Mouse (Mus musculus): Measurements from ENCODE around the gene Gfer. TPM values are rescaled to one million over a fixed set of nuclear protein-coding genes. Genes with fewer than 3 reads are reported as not detected.

Gfer gene
- 42.0 and 42.2 TPM in 2 replicates for polyA plus RNA-seq (2015; fragmentation: Nextera tagmentation; extraction: Ambion mirVana)

DNA sequence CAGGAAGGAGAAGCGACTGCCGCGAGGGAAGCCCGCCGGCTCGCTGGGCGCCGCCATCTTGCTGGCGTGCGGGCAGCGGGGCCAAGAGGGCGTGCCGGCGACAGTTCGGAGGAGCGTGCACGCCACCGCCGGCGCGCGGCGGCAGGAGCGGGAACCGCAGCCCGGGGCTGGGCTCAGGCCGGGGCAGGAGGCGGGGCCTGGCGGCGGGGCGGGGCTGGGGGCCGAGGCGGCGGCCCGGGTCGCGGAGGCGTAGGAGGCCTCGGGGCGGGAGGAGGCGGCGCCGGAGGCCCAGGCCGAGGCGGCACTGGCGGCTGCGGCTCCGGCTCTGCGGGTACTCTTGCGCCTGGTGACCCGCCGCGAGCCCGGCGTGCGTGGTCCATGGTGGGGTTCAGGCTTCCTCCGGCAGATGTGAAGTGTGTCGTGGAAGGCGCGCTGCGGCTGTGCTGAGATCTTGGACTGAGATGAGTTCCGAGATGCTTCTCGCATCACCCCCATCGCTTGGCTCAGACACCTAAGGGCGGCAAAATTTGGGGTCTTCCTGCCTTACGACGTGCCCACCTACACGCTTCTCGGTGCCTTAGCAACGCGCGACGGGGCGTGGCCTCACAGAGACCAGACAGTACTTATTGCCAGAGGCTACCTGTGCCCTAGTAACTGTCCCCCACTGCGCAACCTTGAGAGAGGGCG is at the start of gene Gfer, which contains the start of gene Noxo1:
Gene Gfer, minus strand, starts transcription at position 146 of the 687 bp plus-strand sequence.
Gene Noxo1, plus strand, starts transcription at position 224 of the 687 bp plus-strand sequence.
- under 1% methylated on average over 69 of the region's 76 CpGs for WGBS
- H3K4me3 ChIP-seq (ENCODE audit: low read depth, low read length): peak within 1 kb of the TSS; percentile 86
- peak; percentile 61 for TF ChIP-seq CTCF (IDR thresholded peaks at IDR 0.05; ENCODE audit: low read depth)
- H3K4me2 ChIP-seq (replicated peaks; ENCODE audit: low read depth): peak within 1 kb of the TSS; percentile 82
- H3K27me3 ChIP-seq (replicated peaks; ENCODE audit: control insufficient read depth, insufficient read depth, low read length): no peaks in the 10 kb centered on the region
- H3K4me1 ChIP-seq (replicated peaks; ENCODE audit: control insufficient read depth, insufficient read depth, low read length): no peaks in the 10 kb centered on the region; the same call in 1 of the 2 replicates
- H3K9me3 ChIP-seq (ENCODE audit: control insufficient read depth): no peaks in the 10 kb centered on the region
- peak within 1 kb of the TSS; percentile 71 for H3K9ac ChIP-seq (ENCODE audit: low read depth, low read length)
- ATAC-seq: peak; percentile 78
- H3K27ac ChIP-seq (ENCODE audit: low read depth, low read length): peak within 1 kb of the TSS; percentile 91
- peaks cover 26% of the 10 kb centered on the region; the same call in 1 of the 2 replicates for H3K36me3 ChIP-seq (ENCODE audit: control insufficient read depth, insufficient read depth)

GRCm38 (mm10) chr17:24744381-24744780 is 48.4 kb upstream of the Gfer start:
- WGBS: 66% methylated on average over 3 of the region's 3 CpGs
- Histone ChIP-seq H3K27ac (ENCODE audit: low read depth, low read length) (no peak overlapping the region), H3K36me3 (ENCODE audit: control insufficient read depth, insufficient read depth) (peaks cover 17% of the 10 kb centered on the region; the same call in 1 of the 2 replicates), H3K9me3 (ENCODE audit: control insufficient read depth) (no peaks in the 10 kb centered on the region), H3K4me1 (replicated peaks; ENCODE audit: control insufficient read depth, insufficient read depth, low read length) (no peaks in the 10 kb centered on the region), H3K4me3 (ENCODE audit: low read depth, low read length) (no peak overlapping the region), H3K9ac (ENCODE audit: low read depth, low read length) (no peak overlapping the region), H3K4me2 (replicated peaks; ENCODE audit: low read depth) (no peak overlapping the region), H3K27me3 (replicated peaks; ENCODE audit: control insufficient read depth, insufficient read depth, low read length) (no peaks in the 10 kb centered on the region)
- no peak for TF ChIP-seq CTCF (IDR thresholded peaks at IDR 0.05; ENCODE audit: low read depth)
- no peak for ATAC-seq

GRCm38 (mm10) chr17:24743896-24744295 is 47.9 kb upstream of the Gfer start:
- WGBS: 76% methylated on average over 5 of the region's 5 CpGs
- peaks cover 17% of the 10 kb centered on the region; the same call in 1 of the 2 replicates for H3K36me3 ChIP-seq (ENCODE audit: control insufficient read depth, insufficient read depth)
- H3K4me1 ChIP-seq (replicated peaks; ENCODE audit: control insufficient read depth, insufficient read depth, low read length): no peaks in the 10 kb centered on the region
- H3K27ac ChIP-seq (ENCODE audit: low read depth, low read length): no peak overlapping the region
- no peak for TF ChIP-seq CTCF (IDR thresholded peaks at IDR 0.05; ENCODE audit: low read depth)
- no peak overlapping the region for H3K4me2 ChIP-seq (replicated peaks; ENCODE audit: low read depth)
- no peaks in the 10 kb centered on the region for H3K27me3 ChIP-seq (replicated peaks; ENCODE audit: control insufficient read depth, insufficient read depth, low read length)
- no peak overlapping the region for H3K4me3 ChIP-seq (ENCODE audit: low read depth, low read length)
- no peaks in the 10 kb centered on the region for H3K9me3 ChIP-seq (ENCODE audit: control insufficient read depth)
- ATAC-seq: no peak
- H3K9ac ChIP-seq (ENCODE audit: low read depth, low read length): no peak overlapping the region

DNA sequence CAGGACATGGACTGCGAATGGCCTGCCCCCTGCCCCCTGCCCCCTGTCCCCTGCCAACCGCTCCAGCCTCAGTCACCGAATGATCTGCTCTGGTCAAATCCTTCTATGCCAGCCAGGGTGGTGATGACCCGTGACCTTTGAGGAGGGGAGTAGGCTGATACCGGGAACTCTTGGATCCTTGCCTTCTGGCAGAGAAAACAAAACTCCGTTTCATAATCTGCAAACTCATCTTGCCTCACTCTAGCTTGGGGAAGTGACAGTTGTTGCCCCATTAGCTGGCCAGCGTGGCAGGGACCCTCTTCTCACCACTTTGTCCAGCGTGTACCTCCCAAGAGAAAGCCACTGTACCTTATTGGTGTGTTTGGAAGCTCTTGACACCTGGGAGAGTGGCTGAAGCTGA is 46.4 kb upstream of the Gfer start:
- no peak for TF ChIP-seq CTCF (IDR thresholded peaks at IDR 0.05; ENCODE audit: low read depth)

DNA sequence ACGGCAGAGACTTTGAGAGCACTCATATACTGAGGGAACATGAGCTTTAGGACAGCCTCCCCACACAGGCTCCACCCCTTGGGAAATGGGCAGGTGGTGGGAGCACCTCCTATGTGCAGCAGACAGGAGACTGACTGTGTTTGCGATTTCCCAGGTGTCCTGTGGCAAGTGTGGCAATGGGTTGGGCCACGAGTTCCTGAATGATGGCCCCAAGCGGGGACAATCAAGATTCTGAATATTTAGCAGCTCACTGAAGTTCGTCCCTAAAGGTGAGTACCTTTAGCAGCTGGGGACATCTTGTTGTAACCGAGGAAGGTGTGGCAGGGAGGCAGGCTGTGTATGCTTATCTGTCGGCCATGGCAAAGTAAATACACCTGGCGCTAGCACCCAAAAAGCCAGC is 44.0 kb upstream of the Gfer start:
- Histone ChIP-seq H3K27me3 (replicated peaks; ENCODE audit: control insufficient read depth, insufficient read depth, low read length) (no peaks in the 10 kb centered on the region), H3K4me1 (replicated peaks; ENCODE audit: control insufficient read depth, insufficient read depth, low read length) (0 out of 2 replicates have a peak, but pooled peaks cover 9% of the 10 kb centered on the region), H3K4me2 (replicated peaks; ENCODE audit: low read depth) (no peak overlapping the region), H3K9me3 (ENCODE audit: control insufficient read depth) (no peaks in the 10 kb centered on the region), H3K4me3 (ENCODE audit: low read depth, low read length) (no peak overlapping the region), H3K9ac (ENCODE audit: low read depth, low read length) (no peak overlapping the region), H3K27ac (ENCODE audit: low read depth, low read length) (no peak overlapping the region), H3K36me3 (ENCODE audit: control insufficient read depth, insufficient read depth) (peaks cover 17% of the 10 kb centered on the region; the same call in 1 of the 2 replicates)
- no peak for TF ChIP-seq CTCF (IDR thresholded peaks at IDR 0.05; ENCODE audit: low read depth)
- WGBS: 44% methylated on average over 8 of the region's 8 CpGs
- ATAC-seq: no peak

More for the DNA sequence above, 46.4 kb upstream of the Gfer start:
- H3K4me3 ChIP-seq (ENCODE audit: low read depth, low read length): no peak overlapping the region
- H3K9me3 ChIP-seq (ENCODE audit: control insufficient read depth): no peaks in the 10 kb centered on the region
- 0 out of 2 replicates have a peak, but pooled peaks cover 9% of the 10 kb centered on the region for H3K4me1 ChIP-seq (replicated peaks; ENCODE audit: control insufficient read depth, insufficient read depth, low read length)
- H3K36me3 ChIP-seq (ENCODE audit: control insufficient read depth, insufficient read depth): peaks cover 17% of the 10 kb centered on the region; the same call in 1 of the 2 replicates
- WGBS: 82% methylated on average over 8 of the region's 8 CpGs
- H3K9ac ChIP-seq (ENCODE audit: low read depth, low read length): no peak overlapping the region
- H3K27me3 ChIP-seq (replicated peaks; ENCODE audit: control insufficient read depth, insufficient read depth, low read length): no peaks in the 10 kb centered on the region
- no peak overlapping the region for H3K4me2 ChIP-seq (replicated peaks; ENCODE audit: low read depth)
- no peak overlapping the region for H3K27ac ChIP-seq (ENCODE audit: low read depth, low read length)
- no peak for ATAC-seq

DNA sequence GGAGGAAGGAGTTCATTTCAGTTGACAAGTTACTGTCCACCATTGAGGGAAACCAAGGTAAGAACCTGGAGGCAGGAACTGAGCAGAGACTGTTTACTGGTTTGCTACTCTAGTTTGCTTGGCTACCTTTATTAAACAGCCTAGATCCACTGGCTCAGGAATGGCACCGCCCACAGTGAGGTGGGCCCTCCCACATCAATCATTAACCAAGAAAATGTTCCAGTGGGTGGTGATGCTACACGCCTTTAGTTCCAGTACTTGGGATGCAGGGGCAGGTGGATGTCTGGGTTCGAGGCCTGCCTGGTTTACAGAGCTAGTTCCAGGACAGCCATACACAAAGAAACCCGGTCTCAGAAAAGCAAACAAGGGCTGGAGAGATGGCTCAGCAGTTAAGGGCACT is 42.3 kb upstream of the Gfer start:
- no peak overlapping the region for H3K4me2 ChIP-seq (replicated peaks; ENCODE audit: low read depth)
- WGBS: 55% methylated on average over 4 of the region's 4 CpGs

More for the DNA sequence above, 42.3 kb upstream of the Gfer start:
- no peaks in the 10 kb centered on the region for H3K27me3 ChIP-seq (replicated peaks; ENCODE audit: control insufficient read depth, insufficient read depth, low read length)
- ATAC-seq: no peak
- no peak for TF ChIP-seq CTCF (IDR thresholded peaks at IDR 0.05; ENCODE audit: low read depth)
- H3K9me3 ChIP-seq (ENCODE audit: control insufficient read depth): no peaks in the 10 kb centered on the region
- H3K27ac ChIP-seq (ENCODE audit: low read depth, low read length): no peak overlapping the region
- no peak overlapping the region for H3K4me3 ChIP-seq (ENCODE audit: low read depth, low read length)
- no peak overlapping the region for H3K9ac ChIP-seq (ENCODE audit: low read depth, low read length)
- peaks cover 16% of the 10 kb centered on the region; the same call in 1 of the 2 replicates for H3K36me3 ChIP-seq (ENCODE audit: control insufficient read depth, insufficient read depth)
- 0 out of 2 replicates have a peak, but pooled peaks cover 9% of the 10 kb centered on the region for H3K4me1 ChIP-seq (replicated peaks; ENCODE audit: control insufficient read depth, insufficient read depth, low read length)
